Mouse (Mus musculus): ENCODE measurements around the gene Golga1. TPM values are rescaled to one million over a fixed set of nuclear protein-coding genes. Genes with fewer than 3 reads are reported as not detected.

The Golga1 gene
- total RNA-seq, 1 experiment = 9.1 TPM

GRCm38 (mm10) chr2:38974171-38974570 is 91.2 kb downstream of the Golga1 start:
- Histone ChIP-seq H3K4me3 (ENCODE audit: insufficient read depth in 1 of 2, low read depth in 1 of 2, low read length in 2 of 2, poor library complexity in 1 of 2, severe bottlenecking in 1 of 2) (no peak overlapping the region), H3K27ac (ENCODE audit: insufficient read depth, low read depth, low read length, poor library complexity, severe bottlenecking) (no peak overlapping the region), H3K36me3 (ENCODE audit: control insufficient read depth, insufficient read depth, low read length, poor library complexity, severe bottlenecking) (no peaks in the 10 kb centered on the region), H3K9me3 (ENCODE audit: control insufficient read depth, insufficient read depth, low read depth, low read length) (no peaks in the 10 kb centered on the region), H3K4me1 (ENCODE audit: control insufficient read depth in 2 of 2, insufficient read depth in 2 of 2, low read length in 2 of 2, poor library complexity in 1 of 2) (peaks cover 0 to 17% of the 10 kb centered on the region in 2 experiments; a peak in 1 of 4 replicates), H3K9ac (ENCODE audit: insufficient read depth, low read depth, low read length, poor library complexity, severe bottlenecking) (no peak overlapping the region)
- TF ChIP-seq ZC3H11A (IDR thresholded peaks at IDR 0.05; ENCODE audit: borderline replicate concordance, low read depth, low read length) (no peak), CHD2 (IDR thresholded peaks at IDR 0.05; ENCODE audit: low read depth, low read length) (no peak), HCFC1 (IDR thresholded peaks at IDR 0.05; ENCODE audit: borderline replicate concordance, insufficient read depth, low read length) (no peak)
- in situ Hi-C loops (cut with MboI; ENCODE audit: low sequenced_read_pairs in 2 of 2, unreplicated experiment in 2 of 2) = no loop called here
- DNase-seq (ENCODE audit: low read depth, low spot score) = no peak

- Histone ChIP-seq H3K9ac (ENCODE audit: insufficient read depth, low read depth, low read length, poor library complexity, severe bottlenecking) (no peak overlapping the region), H3K27ac (ENCODE audit: insufficient read depth, low read depth, low read length, poor library complexity, severe bottlenecking) (no peak overlapping the region), H3K9me3 (ENCODE audit: control insufficient read depth, insufficient read depth, low read depth, low read length) (no peaks in the 10 kb centered on the region), H3K4me1 (ENCODE audit: control insufficient read depth in 2 of 2, insufficient read depth in 2 of 2, low read length in 2 of 2, poor library complexity in 1 of 2) (peaks cover 0 to 17% of the 10 kb centered on the region in 2 experiments; a peak in 1 of 4 replicates), H3K36me3 (ENCODE audit: control insufficient read depth, insufficient read depth, low read length, poor library complexity, severe bottlenecking) (no peaks in the 10 kb centered on the region), H3K4me3 (ENCODE audit: insufficient read depth in 1 of 2, low read depth in 1 of 2, low read length in 2 of 2, poor library complexity in 1 of 2, severe bottlenecking in 1 of 2) (no peak overlapping the region)
- DNase-seq (ENCODE audit: low read depth, low spot score) = no peak
- TF ChIP-seq MAFK (IDR thresholded peaks at IDR 0.05; ENCODE audit: insufficient read depth, low read depth, low read length) (no peak), ZNF384 (IDR thresholded peaks at IDR 0.05; ENCODE audit: low read depth, low read length) (no peak), HCFC1 (IDR thresholded peaks at IDR 0.05; ENCODE audit: borderline replicate concordance, insufficient read depth, low read length) (no peak), ZC3H11A (IDR thresholded peaks at IDR 0.05; ENCODE audit: borderline replicate concordance, low read depth, low read length) (no peak), CHD2 (IDR thresholded peaks at IDR 0.05; ENCODE audit: low read depth, low read length) (no peak)
- in situ Hi-C loops (cut with MboI; ENCODE audit: low sequenced_read_pairs in 2 of 2, unreplicated experiment in 2 of 2) = no loop called here
These were observed 91.6 kb downstream of the Golga1 start for GRCm38 (mm10) chr2:38973701-38974100.

DNA sequence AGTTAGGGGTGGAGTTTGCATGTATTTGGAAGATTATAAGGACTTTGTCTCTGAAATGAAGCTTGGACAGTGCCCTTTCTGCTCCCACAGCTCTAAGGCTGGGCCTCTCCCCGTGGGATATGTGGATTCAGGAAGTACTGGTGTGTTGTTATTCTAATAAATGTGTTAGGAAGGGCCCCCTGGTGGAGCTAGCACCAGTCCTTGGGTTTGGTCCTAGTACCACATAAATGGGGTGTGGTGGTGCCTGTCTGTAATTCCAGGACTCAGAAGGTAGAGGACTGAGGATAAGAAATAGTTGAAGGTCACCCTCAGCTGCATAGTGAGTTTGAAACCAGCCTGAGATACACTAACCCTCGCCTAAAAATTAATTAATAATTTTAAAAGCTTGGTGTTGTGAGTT is 92.1 kb downstream of the Golga1 start:
- Histone ChIP-seq H3K4me3 (ENCODE audit: insufficient read depth in 1 of 2, low read depth in 1 of 2, low read length in 2 of 2, poor library complexity in 1 of 2, severe bottlenecking in 1 of 2) (no peak overlapping the region), H3K9me3 (ENCODE audit: control insufficient read depth, insufficient read depth, low read depth, low read length) (no peaks in the 10 kb centered on the region), H3K9ac (ENCODE audit: insufficient read depth, low read depth, low read length, poor library complexity, severe bottlenecking) (no peak overlapping the region), H3K36me3 (ENCODE audit: control insufficient read depth, insufficient read depth, low read length, poor library complexity, severe bottlenecking) (no peaks in the 10 kb centered on the region), H3K4me1 (ENCODE audit: control insufficient read depth in 2 of 2, insufficient read depth in 2 of 2, low read length in 2 of 2, poor library complexity in 1 of 2) (peaks cover 0 to 17% of the 10 kb centered on the region in 2 experiments; a peak in 1 of 4 replicates), H3K27ac (ENCODE audit: insufficient read depth, low read depth, low read length, poor library complexity, severe bottlenecking) (no peak overlapping the region)
- in situ Hi-C loops (cut with MboI; ENCODE audit: low sequenced_read_pairs in 2 of 2, unreplicated experiment in 2 of 2) = no loop called here
- no peak for DNase-seq (ENCODE audit: low read depth, low spot score)
- TF ChIP-seq ZC3H11A (IDR thresholded peaks at IDR 0.05; ENCODE audit: borderline replicate concordance, low read depth, low read length) (no peak), HCFC1 (IDR thresholded peaks at IDR 0.05; ENCODE audit: borderline replicate concordance, insufficient read depth, low read length) (no peak), MAFK (IDR thresholded peaks at IDR 0.05; ENCODE audit: insufficient read depth, low read depth, low read length) (no peak), CHD2 (IDR thresholded peaks at IDR 0.05; ENCODE audit: low read depth, low read length) (no peak), ZNF384 (IDR thresholded peaks at IDR 0.05; ENCODE audit: low read depth, low read length) (no peak)

- no peaks in the 10 kb centered on the region for H3K9me3 ChIP-seq (ENCODE audit: control insufficient read depth, insufficient read depth, low read depth, low read length)
- H3K9ac ChIP-seq (ENCODE audit: insufficient read depth, low read depth, low read length, poor library complexity, severe bottlenecking) = no peak overlapping the region
- H3K4me1 ChIP-seq (ENCODE audit: control insufficient read depth in 2 of 2, insufficient read depth in 2 of 2, low read length in 2 of 2, poor library complexity in 1 of 2) = peaks cover 0 to 7% of the 10 kb centered on the region in 2 experiments; a peak in 1 of 4 replicates
- H3K4me3 ChIP-seq (ENCODE audit: insufficient read depth in 1 of 2, low read depth in 1 of 2, low read length in 2 of 2, poor library complexity in 1 of 2, severe bottlenecking in 1 of 2) = no peak overlapping the region
- TF ChIP-seq CHD2 (IDR thresholded peaks at IDR 0.05; ENCODE audit: low read depth, low read length) = no peak
- no peak for TF ChIP-seq MAFK (IDR thresholded peaks at IDR 0.05; ENCODE audit: insufficient read depth, low read depth, low read length)
- no peak for TF ChIP-seq ZNF384 (IDR thresholded peaks at IDR 0.05; ENCODE audit: low read depth, low read length)
- TF ChIP-seq ZC3H11A (IDR thresholded peaks at IDR 0.05; ENCODE audit: borderline replicate concordance, low read depth, low read length) = no peak
- no peak for TF ChIP-seq HCFC1 (IDR thresholded peaks at IDR 0.05; ENCODE audit: borderline replicate concordance, insufficient read depth, low read length)
- H3K36me3 ChIP-seq (ENCODE audit: control insufficient read depth, insufficient read depth, low read length, poor library complexity, severe bottlenecking) = no peaks in the 10 kb centered on the region
- DNase-seq (ENCODE audit: low read depth, low spot score) = no peak
- in situ Hi-C loops (cut with MboI; ENCODE audit: low sequenced_read_pairs in 2 of 2, unreplicated experiment in 2 of 2) = no loop called here
- no peak overlapping the region for H3K27ac ChIP-seq (ENCODE audit: insufficient read depth, low read depth, low read length, poor library complexity, severe bottlenecking)
These were observed 95.3 kb downstream of the Golga1 start for GRCm38 (mm10) chr2:38970057-38970456.

GRCm38 (mm10) chr2:38969650-38970049 is 95.7 kb downstream of the Golga1 start:
- no peaks in the 10 kb centered on the region for H3K36me3 ChIP-seq (ENCODE audit: control insufficient read depth, insufficient read depth, low read length, poor library complexity, severe bottlenecking)
- in situ Hi-C loops (cut with MboI; ENCODE audit: low sequenced_read_pairs in 2 of 2, unreplicated experiment in 2 of 2) = no loop called here
- H3K27ac ChIP-seq (ENCODE audit: insufficient read depth, low read depth, low read length, poor library complexity, severe bottlenecking) = no peak overlapping the region
- peaks cover 0 to 6% of the 10 kb centered on the region in 2 experiments; a peak in 1 of 4 replicates for H3K4me1 ChIP-seq (ENCODE audit: control insufficient read depth in 2 of 2, insufficient read depth in 2 of 2, low read length in 2 of 2, poor library complexity in 1 of 2)
- no peak overlapping the region for H3K9ac ChIP-seq (ENCODE audit: insufficient read depth, low read depth, low read length, poor library complexity, severe bottlenecking)
- TF ChIP-seq MAFK (IDR thresholded peaks at IDR 0.05; ENCODE audit: insufficient read depth, low read depth, low read length) (no peak), CHD2 (IDR thresholded peaks at IDR 0.05; ENCODE audit: low read depth, low read length) (no peak), HCFC1 (IDR thresholded peaks at IDR 0.05; ENCODE audit: borderline replicate concordance, insufficient read depth, low read length) (no peak), ZNF384 (IDR thresholded peaks at IDR 0.05; ENCODE audit: low read depth, low read length) (no peak), ZC3H11A (IDR thresholded peaks at IDR 0.05; ENCODE audit: borderline replicate concordance, low read depth, low read length) (no peak)
- no peaks in the 10 kb centered on the region for H3K9me3 ChIP-seq (ENCODE audit: control insufficient read depth, insufficient read depth, low read depth, low read length)
- H3K4me3 ChIP-seq (ENCODE audit: insufficient read depth in 1 of 2, low read depth in 1 of 2, low read length in 2 of 2, poor library complexity in 1 of 2, severe bottlenecking in 1 of 2) = no peak overlapping the region
- DNase-seq (ENCODE audit: low read depth, low spot score) = no peak

Other genes starting within 250 kb of the Golga1 start
- 40.7 and 51.5 TPM in 2 replicates for gene Nr6a1, start 137.9 kb downstream of the Golga1 start, total RNA-seq (2012; rRNA removed)
- 0.27 and 0.37 TPM in 2 replicates for gene Olfml2a, start 133.6 kb downstream of the Golga1 start, total RNA-seq (2012; rRNA removed)
- gene Wdr38, start 68.1 kb downstream of the Golga1 start, total RNA-seq (2012; rRNA removed) = 1.7 and 2.6 TPM in 2 replicates
- 42.0 and 58.4 TPM in 2 replicates for gene Arpc5l, start 60.2 kb downstream of the Golga1 start, total RNA-seq (2012; rRNA removed)
- 1,385 and 1,524 TPM in 2 replicates for gene Rpl35, start 59.9 kb downstream of the Golga1 start, total RNA-seq (2012; rRNA removed)
- 10.3 and 12.4 TPM in 2 replicates for gene Scai, start 125.2 kb upstream of the Golga1 start, total RNA-seq (2012; rRNA removed)
- gene Ppp6c, start 160.9 kb upstream of the Golga1 start, total RNA-seq (2012; rRNA removed) = 16.3 and 23.8 TPM in 2 replicates